Comparison of ENCODE assay signal across 9 mouse cellular contexts in the genomic region with DNA sequence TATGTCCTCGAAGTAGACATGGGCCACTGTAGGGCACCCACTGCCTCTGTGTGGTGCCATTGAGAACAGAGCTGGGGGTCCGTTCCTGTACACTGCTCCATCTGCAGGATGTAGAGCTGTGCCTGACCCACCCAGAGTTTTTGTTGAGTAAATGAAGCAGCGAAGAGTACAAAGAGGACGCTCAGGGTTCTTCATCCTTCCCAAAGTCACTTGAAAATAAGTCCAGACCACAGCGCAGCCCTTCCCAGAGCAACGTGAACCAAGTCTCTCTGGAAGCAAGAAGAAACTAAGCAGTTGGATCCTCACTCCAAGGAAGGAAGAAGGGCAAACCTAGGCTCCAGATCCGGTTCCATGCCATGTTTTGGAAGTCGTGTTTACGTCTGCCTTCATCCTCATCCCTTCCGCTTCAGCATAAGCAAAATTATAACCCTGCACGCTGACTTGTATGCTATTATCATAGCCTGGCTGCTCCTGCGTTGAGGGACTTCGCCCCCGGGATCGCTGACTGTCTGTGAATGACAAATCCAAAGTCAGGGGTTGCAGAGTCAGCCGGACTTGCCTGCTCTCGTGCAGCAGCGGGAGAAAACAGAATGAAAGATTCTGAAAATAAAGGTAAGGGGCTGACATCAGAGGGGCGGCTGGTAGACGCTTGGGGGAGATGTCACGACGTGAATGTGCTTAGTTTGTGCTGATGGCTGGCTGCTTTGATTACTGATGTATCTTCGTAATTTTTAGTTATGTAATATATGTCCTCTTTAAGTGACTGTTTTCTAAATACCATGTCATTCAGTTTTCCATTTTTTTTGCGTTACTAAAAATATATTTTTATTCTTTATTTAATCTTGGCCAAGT. TPM values are rescaled to one million over a fixed set of nuclear protein-coding genes. Genes with fewer than 3 reads are reported as not detected.
A peak's percentile ranks its signal among the peaks of the same experiment; 100 is the strongest.
DNase-seq lines count a peak whose midpoint lies in the region; ATAC-seq and TF ChIP-seq lines count a peak whose summit lies in the region.
"Had no signal": no experiment of that assay in that cellular context is flagged by ENCODE, and none has a peak within 500 bp of the region (broad histone marks: within the 10 kb centered on the region; RNA-seq: fewer than 3 reads in every experiment).

No protein-coding gene starts in this region.

- DNase-seq in gastrocnemius, adult 2 months: peak; percentile 16
- no peak for DNase-seq in gastrocnemius, adult 18-20 months (ENCODE audit: low spot score)
- DNase-seq in embryonic facial prominence, embryonic 10.5 days (ENCODE audit: low spot score): peak; percentile 67
- DNase-seq in kidney, adult 9 months: peak; percentile 88
- peak; percentile 66 for DNase-seq in limb, embryonic 11.5 days (ENCODE audit: low spot score)
- DNase-seq in stomach, postnatal 0 days (ENCODE audit: low spot score): peak; percentile 33

- no peak overlapping the region for H3K27ac ChIP-seq in gastrocnemius, adult 2 months
- H3K27ac ChIP-seq in embryonic facial prominence, embryonic 10.5 days (replicated peaks): no peak overlapping the region
- H3K27ac ChIP-seq in heart, embryonic 11.5 days (ENCODE audit: low read depth, low read length): no peak overlapping the region
- H3K27ac ChIP-seq in limb, embryonic 11.5 days (replicated peaks; ENCODE audit: low read depth, low read length): no peak overlapping the region
- peak overlapping the region; percentile 42; the same call in 1 of the 2 replicates for H3K27ac ChIP-seq in midbrain, embryonic 13.5 days
- H3K27ac ChIP-seq in stomach, postnatal 0 days (replicated peaks): no peak overlapping the region

- H3K4me3 ChIP-seq in gastrocnemius, adult 2 months: peak overlapping the region; percentile 68
- H3K4me3 ChIP-seq in embryonic facial prominence, embryonic 10.5 days: peak overlapping the region; percentile 59
- peak overlapping the region; percentile 54 for H3K4me3 ChIP-seq in heart, embryonic 11.5 days (ENCODE audit: low read depth, low read length)
- H3K4me3 ChIP-seq in limb, embryonic 11.5 days (ENCODE audit: low read depth, low read length): peak overlapping the region; percentile 38
- H3K4me3 ChIP-seq in midbrain, embryonic 13.5 days (replicated peaks): peak overlapping the region; percentile 54
- H3K4me3 ChIP-seq in stomach, postnatal 0 days (ENCODE audit: low read depth, low read length): peak overlapping the region; percentile 33

- H3K27me3 ChIP-seq in embryonic facial prominence, embryonic 10.5 days (replicated peaks; ENCODE audit: low read depth, poor library complexity, severe bottlenecking): peaks cover 23% of the 10 kb centered on the region
- H3K27me3 ChIP-seq in heart, embryonic 11.5 days (ENCODE audit: control insufficient read depth, insufficient read depth, low read length): peaks cover 10% of the 10 kb centered on the region
- H3K27me3 ChIP-seq in limb, embryonic 11.5 days (ENCODE audit: control insufficient read depth, insufficient read depth, low read length): peaks cover 9% of the 10 kb centered on the region
- 0 out of 2 replicates have a peak, but pooled peaks cover 3% of the 10 kb centered on the region for H3K27me3 ChIP-seq in midbrain, embryonic 13.5 days
- no peaks in the 10 kb centered on the region for H3K27me3 ChIP-seq in stomach, postnatal 0 days (ENCODE audit: control insufficient read depth, insufficient read depth, low read length)

- no peak overlapping the region for H3K9ac ChIP-seq in heart, embryonic 11.5 days (ENCODE audit: low read depth, low read length)
- H3K9ac ChIP-seq in limb, embryonic 11.5 days (ENCODE audit: low read length): no peak overlapping the region
- peak overlapping the region; percentile 49 for H3K9ac ChIP-seq in midbrain, embryonic 13.5 days (replicated peaks)
- peak overlapping the region; percentile 31; the same call in 1 of the 2 replicates for H3K9ac ChIP-seq in stomach, postnatal 0 days (ENCODE audit: low read length)

- TF ChIP-seq EP300 in stomach, postnatal 0 days (optimal IDR thresholded peaks at IDR 0.05): no peak

- intact Hi-C loops in gastrocnemius, adult 2 months (cut with DNase I): no loop called here

- peak overlapping the region; percentile 94 for H3K4me2 ChIP-seq in heart, embryonic 11.5 days
- peak overlapping the region; percentile 52 for H3K4me2 ChIP-seq in limb, embryonic 11.5 days (ENCODE audit: low read depth, severe bottlenecking)
- peak overlapping the region; percentile 94 for H3K4me2 ChIP-seq in midbrain, embryonic 13.5 days (replicated peaks)
- H3K4me2 ChIP-seq in stomach, postnatal 0 days (replicated peaks; ENCODE audit: low read depth): peak overlapping the region; percentile 59

- H3K36me3 ChIP-seq in embryonic facial prominence, embryonic 10.5 days (replicated peaks): no peaks in the 10 kb centered on the region
- H3K36me3 ChIP-seq in heart, embryonic 11.5 days (ENCODE audit: control insufficient read depth, insufficient read depth, low read length): no peaks in the 10 kb centered on the region
- no peaks in the 10 kb centered on the region for H3K36me3 ChIP-seq in limb, embryonic 11.5 days (ENCODE audit: control insufficient read depth, insufficient read depth, low read length)
- no peaks in the 10 kb centered on the region for H3K36me3 ChIP-seq in midbrain, embryonic 13.5 days
- H3K36me3 ChIP-seq in stomach, postnatal 0 days (ENCODE audit: control insufficient read depth, insufficient read depth, low read length): no peaks in the 10 kb centered on the region

- ATAC-seq in heart, embryonic 11.5 days (replicated peaks; ENCODE audit: insufficient number of reproducible peaks, low FRiP score, low TSS enrichment): no peak
- no peak for ATAC-seq in limb, embryonic 11.5 days (ENCODE audit: insufficient number of reproducible peaks, low FRiP score, low TSS enrichment, low read depth)
- ATAC-seq in midbrain, embryonic 13.5 days: peak; percentile 62
- no peak for ATAC-seq in stomach, postnatal 0 days (ENCODE audit: low FRiP score, low TSS enrichment)

- H3K4me1 ChIP-seq in embryonic facial prominence, embryonic 10.5 days: peaks cover 18% of the 10 kb centered on the region
- peaks cover 4% of the 10 kb centered on the region for H3K4me1 ChIP-seq in heart, embryonic 11.5 days (ENCODE audit: control insufficient read depth, insufficient read depth, low read length)
- peaks cover 8% of the 10 kb centered on the region for H3K4me1 ChIP-seq in limb, embryonic 11.5 days (ENCODE audit: control insufficient read depth, insufficient read depth, low read length)
- peaks cover 15% of the 10 kb centered on the region for H3K4me1 ChIP-seq in midbrain, embryonic 13.5 days (replicated peaks)
- peaks cover 4% of the 10 kb centered on the region; the same call in 1 of the 2 replicates for H3K4me1 ChIP-seq in stomach, postnatal 0 days (replicated peaks; ENCODE audit: control insufficient read depth, insufficient read depth)

- TF ChIP-seq CTCF in gastrocnemius, adult 2 months (IDR thresholded peaks at IDR 0.05): no peak
- no peak for TF ChIP-seq CTCF in stomach, postnatal 0 days (IDR thresholded peaks at IDR 0.05; ENCODE audit: low read depth)

- H3K9me3 ChIP-seq in embryonic facial prominence, embryonic 10.5 days: no peaks in the 10 kb centered on the region
- H3K9me3 ChIP-seq in heart, embryonic 11.5 days (replicated peaks; ENCODE audit: control insufficient read depth, low read length): no peaks in the 10 kb centered on the region
- H3K9me3 ChIP-seq in limb, embryonic 11.5 days (ENCODE audit: control insufficient read depth, low read length): no peaks in the 10 kb centered on the region
- no peaks in the 10 kb centered on the region for H3K9me3 ChIP-seq in midbrain, embryonic 13.5 days
- no peaks in the 10 kb centered on the region for H3K9me3 ChIP-seq in stomach, postnatal 0 days (ENCODE audit: control insufficient read depth, low read length)

- WGBS in embryonic facial prominence, embryonic 10.5 days: 9% methylated on average over 24 of the region's 24 CpGs
- WGBS in heart, embryonic 11.5 days (ENCODE audit: insufficient replicate concordance): 11% methylated on average over 24 of the region's 24 CpGs
- WGBS in limb, embryonic 11.5 days: 11% methylated on average over 24 of the region's 24 CpGs
- WGBS in midbrain, embryonic 13.5 days: 9% methylated on average over 24 of the region's 24 CpGs
- WGBS in stomach, postnatal 0 days: 10% methylated on average over 24 of the region's 24 CpGs

RNA-seq across cellular contexts. Expression of a gene that starts 11.3 kb away (rescaled TPM):
- total RNA-seq in gastrocnemius, adult 2 months (2021): under 1 TPM; 0.08 to 0.28 TPM
- under 1 TPM; 0.19 to 0.41 TPM for total RNA-seq in gastrocnemius, adult 18-20 months (2021)
- 1.5 and 1.6 TPM in 2 replicates for polyA plus RNA-seq in embryonic facial prominence, embryonic 10.5 days (2016; fragmentation: Nextera tagmentation; extraction: Ambion mirVana)
- polyA plus RNA-seq in heart, embryonic 11.5 days (2014; fragmentation: Nextera tagmentation; extraction: Ambion mirVana): 0.21 and 0.27 TPM in 2 replicates
- polyA plus RNA-seq in limb, embryonic 11.5 days (2014; fragmentation: Nextera tagmentation; extraction: Ambion mirVana): 0.67 and 0.89 TPM in 2 replicates
- polyA plus RNA-seq in midbrain, embryonic 13.5 days (2015; fragmentation: Nextera tagmentation; extraction: Ambion mirVana): 23.9 and 24.8 TPM in 2 replicates
- 0.81 and 0.83 TPM in 2 replicates for polyA plus RNA-seq in stomach, postnatal 0 days (2015; fragmentation: Nextera tagmentation; extraction: Ambion mirVana)
- total RNA-seq: neutrophil, adult 5-6 weeks had no signal

Comparison
In these comparisons a context has a peak if more than half of its experiments do, and no peak if none do; other contexts are left out.
1. H3K9ac ChIP-seq: peak in midbrain, embryonic 13.5 days (single experiment) and stomach, postnatal 0 days (single experiment); none in heart, embryonic 11.5 days (single experiment) and limb, embryonic 11.5 days (single experiment).
2. Peak in every context shown above with its lines, with median percentiles within 50 percentile points of each other: H3K4me3 ChIP-seq and H3K4me2 ChIP-seq.